Mouse (Mus musculus) forebrain, postnatal 0 days (tissue): ENCODE data around the gene Xbp1. TPM values are rescaled to one million over a fixed set of nuclear protein-coding genes. Genes with fewer than 3 reads are reported as not detected.
"Not testable (repeated sequence)": the region's sequence is repeated elsewhere in the genome, so short reads cannot be mapped to it uniquely, and the experiment has no call there.

Experiments
- ATAC-seq: fragments of 200-750 bp; cut with Nextera tagmentation; 2 replicates; pipeline ENCODE4 v1.8.0; 2017; ENCODE audit warnings: mild to moderate bottlenecking, moderate library complexity
- DNase-seq: peaks from one replicate; pipeline ENCODE4 v3.0.0-alpha.2; 2015
- H3K27ac ChIP-seq: fragments of 300-500 bp; sonication (generic); 2 replicates; pipeline ENCODE4 v1.5.1; 2014; ENCODE audit warnings: low read depth, mild to moderate bottlenecking, antibody characterized with exemption, low read length, moderate library complexity, mixed read lengths
- H3K27me3 ChIP-seq: fragments of 300-500 bp; sonication (generic); 2 replicates; pipeline ENCODE4 v1.6.1; 2014; ENCODE audit warnings: mild to moderate bottlenecking, low read length, mixed read lengths; ENCODE audit not compliant: insufficient read depth
- H3K36me3 ChIP-seq: fragments of 300-500 bp; sonication (generic); 2 replicates; pipeline ENCODE4 v1.6.1; 2014; ENCODE audit warnings: mild to moderate bottlenecking, moderate library complexity; ENCODE audit not compliant: insufficient read depth
- H3K4me1 ChIP-seq: fragments of 300-500 bp; sonication (generic); 2 replicates; pipeline ENCODE4 v1.6.1; 2014; ENCODE audit warnings: antibody characterized with exemption; ENCODE audit not compliant: insufficient read depth
- H3K4me2 ChIP-seq: fragments of 300-500 bp; sonication (generic); 2 replicates; pipeline ENCODE4 v1.6.1; 2014; ENCODE audit warnings: low read depth, mild to moderate bottlenecking, moderate library complexity
- H3K4me3 ChIP-seq: fragments of 300-500 bp; sonication (generic); 2 replicates; pipeline ENCODE4 v1.5.1; 2014; ENCODE audit warnings: low read depth, low read length, mixed read lengths
- H3K9ac ChIP-seq: fragments of 300-500 bp; sonication (generic); 2 replicates; pipeline ENCODE4 v1.6.1; 2014; ENCODE audit warnings: mild to moderate bottlenecking
- H3K9me3 ChIP-seq: fragments of 300-500 bp; sonication (generic); 2 replicates; pipeline ENCODE4 v1.6.1; 2016; ENCODE audit warnings: low read length
- CTCF ChIP-seq: sonication (generic); IDR thresholded peaks from 2 replicates; pipeline ENCODE4 v1.5.1; 2016; ENCODE audit warnings: antibody characterized with exemption, control low read depth, low read depth
- WGBS: fragments of 180-500 bp; shearing (Covaris S2); extraction: QIAGEN DNeasy Blood & Tissue Kit; methylation state at CpG from one replicate; pipeline ENCODE4 v1.1.7; 2014; 5-methylcytosine and 5-hydroxymethylcytosine counted together
- polyA plus RNA-seq: library from polyadenylated mRNA; unstranded; fragments of >200 nt; fragmentation: Nextera tagmentation; extraction: Ambion mirVana; gene quantifications from 2 replicates; pipeline ENCODE4 v1.2.1, GENCODE M21; 2015
- total RNA-seq: library from RNA; depleted of rRNA; stranded (reverse); fragments of >200 nt; gene quantifications from 2 replicates; pipeline ENCODE4 v1.2.3, GENCODE M21; 2014

Gene Xbp1
- total and polyA plus RNA-seq, 2 experiments from 2014 or later = 100 to 120 TPM

GRCm38 (mm10) chr11:5505856-5506575, 14.4 kb upstream of the Xbp1 start:
- Histone ChIP-seq H3K4me2 (no peak overlapping the region), H3K4me3 (no peak overlapping the region), H3K9me3 (no peaks in the 10 kb centered on the region), H3K27me3 (no peaks in the 10 kb centered on the region), H3K9ac (no peak overlapping the region), H3K36me3 (no peaks in the 10 kb centered on the region), H3K4me1 (no peaks in the 10 kb centered on the region), H3K27ac (no peak overlapping the region)
- no peak for DNase-seq
- no peak for TF ChIP-seq CTCF
- ATAC-seq = no peak
- WGBS = 44% methylated on average over 18 of the region's 18 CpGs

- H3K27ac ChIP-seq = no peak overlapping the region
- DNase-seq (no peak), ATAC-seq (no peak)
- H3K36me3 ChIP-seq = no peaks in the 10 kb centered on the region
- H3K9me3 ChIP-seq = no peaks in the 10 kb centered on the region
- no peaks in the 10 kb centered on the region for H3K27me3 ChIP-seq
- H3K9ac ChIP-seq = no peak overlapping the region
- no peak for TF ChIP-seq CTCF
- H3K4me1 ChIP-seq = no peaks in the 10 kb centered on the region
- 89% methylated on average over 8 of the region's 8 CpGs for WGBS
- H3K4me3 ChIP-seq = no peak overlapping the region
- no peak overlapping the region for H3K4me2 ChIP-seq
These were observed 11.0 kb upstream of the Xbp1 start for GRCm38 (mm10) chr11:5509215-5510098.

GRCm38 (mm10) chr11:5510099-5510391, 10.4 kb upstream of the Xbp1 start:
- no peak for TF ChIP-seq CTCF
- Histone ChIP-seq H3K4me2 (no peak overlapping the region), H3K4me1 (no peaks in the 10 kb centered on the region), H3K9ac (no peak overlapping the region), H3K36me3 (no peaks in the 10 kb centered on the region), H3K9me3 (no peaks in the 10 kb centered on the region), H3K27ac (no peak overlapping the region), H3K4me3 (no peak overlapping the region), H3K27me3 (no peaks in the 10 kb centered on the region)
- WGBS = 72% methylated on average over 5 of the region's 5 CpGs
- DNase-seq (no peak), ATAC-seq (no peak)

- DNase-seq, H3K27ac ChIP-seq, H3K27me3 ChIP-seq, H3K4me3 ChIP-seq, H3K4me2 ChIP-seq, H3K9ac ChIP-seq, H3K4me1 ChIP-seq, H3K9me3 ChIP-seq, ATAC-seq, H3K36me3 ChIP-seq: not testable (repeated sequence)
- WGBS = 33% methylated on average over 1 of the region's 2 CpGs
These were observed 9.8 kb upstream of the Xbp1 start for GRCm38 (mm10) chr11:5510686-5511085.

- Histone ChIP-seq H3K4me2 (no peak overlapping the region), H3K27ac (no peak overlapping the region), H3K36me3 (no peaks in the 10 kb centered on the region), H3K9me3 (no peaks in the 10 kb centered on the region), H3K9ac (no peak overlapping the region), H3K4me3 (no peak overlapping the region), H3K27me3 (no peaks in the 10 kb centered on the region), H3K4me1 (no peaks in the 10 kb centered on the region)
- ATAC-seq = no peak
- 78% methylated on average over 12 of the region's 12 CpGs for WGBS
- no peak for TF ChIP-seq CTCF
- no peak for DNase-seq
These were observed 8.2 kb upstream of the Xbp1 start for GRCm38 (mm10) chr11:5512099-5512725.

GRCm38 (mm10) chr11:5512961-5513360, 7.5 kb upstream of the Xbp1 start:
- no peak for TF ChIP-seq CTCF

GRCm38 (mm10) chr11:5514091-5514490, 6.4 kb upstream of the Xbp1 start:
- H3K4me3 ChIP-seq = no peak overlapping the region
- no peak for ATAC-seq
- no peaks in the 10 kb centered on the region for H3K9me3 ChIP-seq
- H3K27ac ChIP-seq = no peak overlapping the region
- no peaks in the 10 kb centered on the region for H3K27me3 ChIP-seq
- H3K9ac ChIP-seq = no peak overlapping the region
- no peaks in the 10 kb centered on the region for H3K4me1 ChIP-seq
- H3K4me2 ChIP-seq = no peak overlapping the region
- TF ChIP-seq CTCF = no peak
- no peaks in the 10 kb centered on the region for H3K36me3 ChIP-seq
- 88% methylated on average over 4 of the region's 4 CpGs for WGBS
- no peak for DNase-seq

More at GRCm38 (mm10) chr11:5512961-5513360, 7.5 kb upstream of the Xbp1 start:
- no peak overlapping the region for H3K4me2 ChIP-seq
- H3K27ac ChIP-seq = no peak overlapping the region
- no peak overlapping the region for H3K9ac ChIP-seq
- WGBS = 87% methylated on average over 8 of the region's 8 CpGs
- no peaks in the 10 kb centered on the region for H3K9me3 ChIP-seq
- no peaks in the 10 kb centered on the region for H3K36me3 ChIP-seq
- DNase-seq (no peak), ATAC-seq (no peak)
- H3K4me1 ChIP-seq = no peaks in the 10 kb centered on the region
- no peaks in the 10 kb centered on the region for H3K27me3 ChIP-seq
- no peak overlapping the region for H3K4me3 ChIP-seq
